Mouse (Mus musculus): ENCODE measurements around the gene Hoxc10. TPM values are rescaled to one million over a fixed set of nuclear protein-coding genes. Genes with fewer than 3 reads are reported as not detected.
A peak's percentile ranks its signal among the peaks of the same experiment; 100 is the strongest.

The Hoxc10 gene
- total and polyA plus RNA-seq, 2 experiments from 2014 or later: not detected

GRCm38 (mm10) chr15:103009265-103010111 lies 42.9 kb downstream of the Hoxc10 start:
- H3K9me3 ChIP-seq (ENCODE audit: low read length): no peaks in the 10 kb centered on the region
- TF ChIP-seq CTCF (IDR thresholded peaks at IDR 0.05): no peak
- WGBS: 1% methylated on average over 27 of the region's 27 CpGs
- no peak overlapping the region for H3K4me3 ChIP-seq (ENCODE audit: low read depth, low read length)
- no peak overlapping the region for H3K4me2 ChIP-seq (ENCODE audit: low read depth, low read length, poor library complexity, severe bottlenecking)
- ATAC-seq (ENCODE audit: low FRiP score) (no peak), DNase-seq (ENCODE audit: low spot score) (no peak)
- H3K27me3 ChIP-seq (ENCODE audit: insufficient read depth, low read length): peaks cover 96% of the 10 kb centered on the region
- no peak overlapping the region for H3K9ac ChIP-seq (replicated peaks; ENCODE audit: low read length, poor library complexity, severe bottlenecking)
- H3K36me3 ChIP-seq (ENCODE audit: insufficient read depth, low read length): no peaks in the 10 kb centered on the region
- H3K27ac ChIP-seq (ENCODE audit: low read depth, low read length): no peak overlapping the region
- H3K4me1 ChIP-seq (ENCODE audit: insufficient read depth, low read length): no peaks in the 10 kb centered on the region

- WGBS: 2% methylated on average over 31 of the region's 31 CpGs
- ATAC-seq (ENCODE audit: low FRiP score): no peak
- Histone ChIP-seq H3K27ac (ENCODE audit: low read depth, low read length) (no peak overlapping the region), H3K36me3 (ENCODE audit: insufficient read depth, low read length) (no peaks in the 10 kb centered on the region), H3K4me3 (ENCODE audit: low read depth, low read length) (no peak overlapping the region), H3K9me3 (ENCODE audit: low read length) (no peaks in the 10 kb centered on the region), H3K27me3 (ENCODE audit: insufficient read depth, low read length) (peaks cover 96% of the 10 kb centered on the region), H3K4me2 (ENCODE audit: low read depth, low read length, poor library complexity, severe bottlenecking) (no peak overlapping the region), H3K9ac (replicated peaks; ENCODE audit: low read length, poor library complexity, severe bottlenecking) (no peak overlapping the region), H3K4me1 (ENCODE audit: insufficient read depth, low read length) (no peaks in the 10 kb centered on the region)
- no peak for TF ChIP-seq CTCF (IDR thresholded peaks at IDR 0.05)
- no peak for DNase-seq (ENCODE audit: low spot score)
Measured at GRCm38 (mm10) chr15:103010112-103010846, 43.7 kb downstream of the Hoxc10 start.

GRCm38 (mm10) chr15:103010847-103011555 lies 44.4 kb downstream of the Hoxc10 start:
- no peak for ATAC-seq (ENCODE audit: low FRiP score)
- 2% methylated on average over 28 of the region's 28 CpGs for WGBS

GRCm38 (mm10) chr15:103011928-103012486 lies 45.4 kb downstream of the Hoxc10 start:
- no peaks in the 10 kb centered on the region for H3K9me3 ChIP-seq (ENCODE audit: low read length)
- no peaks in the 10 kb centered on the region for H3K4me1 ChIP-seq (ENCODE audit: insufficient read depth, low read length)
- H3K4me3 ChIP-seq (ENCODE audit: low read depth, low read length): no peak overlapping the region
- no peak overlapping the region for H3K9ac ChIP-seq (replicated peaks; ENCODE audit: low read length, poor library complexity, severe bottlenecking)
- no peak for ATAC-seq (ENCODE audit: low FRiP score)
- 2% methylated on average over 26 of the region's 26 CpGs for WGBS
- no peak for DNase-seq (ENCODE audit: low spot score)
- TF ChIP-seq CTCF (IDR thresholded peaks at IDR 0.05): no peak
- H3K27me3 ChIP-seq (ENCODE audit: insufficient read depth, low read length): peaks cover 96% of the 10 kb centered on the region
- no peak overlapping the region for H3K27ac ChIP-seq (ENCODE audit: low read depth, low read length)
- H3K36me3 ChIP-seq (ENCODE audit: insufficient read depth, low read length): no peaks in the 10 kb centered on the region
- H3K4me2 ChIP-seq (ENCODE audit: low read depth, low read length, poor library complexity, severe bottlenecking): no peak overlapping the region

More at GRCm38 (mm10) chr15:103010847-103011555, 44.4 kb downstream of the Hoxc10 start:
- no peak overlapping the region for H3K27ac ChIP-seq (ENCODE audit: low read depth, low read length)
- H3K9me3 ChIP-seq (ENCODE audit: low read length): no peaks in the 10 kb centered on the region
- no peak for TF ChIP-seq CTCF (IDR thresholded peaks at IDR 0.05)
- no peak for DNase-seq (ENCODE audit: low spot score)
- no peaks in the 10 kb centered on the region for H3K36me3 ChIP-seq (ENCODE audit: insufficient read depth, low read length)
- H3K27me3 ChIP-seq (ENCODE audit: insufficient read depth, low read length): peaks cover 96% of the 10 kb centered on the region
- no peak overlapping the region for H3K4me3 ChIP-seq (ENCODE audit: low read depth, low read length)
- no peak overlapping the region for H3K9ac ChIP-seq (replicated peaks; ENCODE audit: low read length, poor library complexity, severe bottlenecking)
- H3K4me1 ChIP-seq (ENCODE audit: insufficient read depth, low read length): no peaks in the 10 kb centered on the region
- H3K4me2 ChIP-seq (ENCODE audit: low read depth, low read length, poor library complexity, severe bottlenecking): no peak overlapping the region

GRCm38 (mm10) chr15:103013238-103013984 lies 46.8 kb downstream of the Hoxc10 start:
- no peaks in the 10 kb centered on the region for H3K9me3 ChIP-seq (ENCODE audit: low read length)
- no peaks in the 10 kb centered on the region for H3K4me1 ChIP-seq (ENCODE audit: insufficient read depth, low read length)
- H3K4me2 ChIP-seq (ENCODE audit: low read depth, low read length, poor library complexity, severe bottlenecking): no peak overlapping the region
- peak; percentile 81 for TF ChIP-seq CTCF (IDR thresholded peaks at IDR 0.05)
- peaks cover 96% of the 10 kb centered on the region for H3K27me3 ChIP-seq (ENCODE audit: insufficient read depth, low read length)
- DNase-seq (ENCODE audit: low spot score) (peak; percentile 72), ATAC-seq (ENCODE audit: low FRiP score) (no peak)
- H3K27ac ChIP-seq (ENCODE audit: low read depth, low read length): no peak overlapping the region
- no peaks in the 10 kb centered on the region for H3K36me3 ChIP-seq (ENCODE audit: insufficient read depth, low read length)
- WGBS: 3% methylated on average over 17 of the region's 17 CpGs
- no peak overlapping the region for H3K4me3 ChIP-seq (ENCODE audit: low read depth, low read length)
- no peak overlapping the region for H3K9ac ChIP-seq (replicated peaks; ENCODE audit: low read length, poor library complexity, severe bottlenecking)
